ENCODE assay signal across 11 mouse cellular contexts in the genomic region with DNA sequence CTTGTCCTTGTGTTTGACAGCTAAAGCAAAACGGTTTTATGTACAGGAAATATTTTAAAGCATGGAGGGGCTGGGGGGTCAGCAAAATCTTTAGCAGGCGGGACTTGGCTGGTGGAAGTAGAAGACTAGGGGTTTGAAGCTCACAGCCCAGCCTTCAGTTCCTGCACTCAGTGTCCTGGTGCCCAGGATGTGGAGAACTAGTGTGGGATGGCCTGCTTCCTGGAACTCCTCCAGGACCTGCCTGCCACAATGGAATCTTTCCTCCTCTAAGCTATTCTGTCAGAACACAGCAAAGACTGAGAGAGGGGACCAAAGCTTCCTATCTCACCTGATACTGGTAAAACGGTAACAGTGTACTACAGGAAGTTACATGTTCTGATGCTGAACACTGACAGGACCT. TPM values are rescaled to one million over a fixed set of nuclear protein-coding genes. Genes with fewer than 3 reads are reported as not detected.
DNase-seq lines count a peak whose midpoint lies in the region; ATAC-seq and TF ChIP-seq lines count a peak whose summit lies in the region.
"Had no signal": no experiment of that assay in that cellular context is flagged by ENCODE, and none has a peak within 500 bp of the region (broad histone marks: within the 10 kb centered on the region; RNA-seq: fewer than 3 reads in every experiment).

No protein-coding gene starts in this region.

- no peak for TF ChIP-seq CTCF in lung, adult 2 months (IDR thresholded peaks at IDR 0.05; ENCODE audit: insufficient read depth, low read length)

- no peaks in the 10 kb centered on the region for H3K9me3 ChIP-seq in lung, embryonic 15.5 days
- H3K9me3 ChIP-seq: embryonic facial prominence, embryonic 15.5 days; liver, embryonic 13.5 days had no signal

- no peak overlapping the region for H3K4me2 ChIP-seq in lung, embryonic 15.5 days
- peak overlapping the region; percentile 25 for H3K4me2 ChIP-seq in myocyte (ENCODE audit: low read depth)
- H3K4me2 ChIP-seq: embryonic facial prominence, embryonic 15.5 days; liver, embryonic 13.5 days had no signal

- H3K4me1 ChIP-seq in lung, embryonic 15.5 days: peaks cover 44% of the 10 kb centered on the region
- peaks cover 4% of the 10 kb centered on the region for H3K4me1 ChIP-seq in lung, adult 2 months (ENCODE audit: control insufficient read depth, insufficient read depth, low read length)

- TF ChIP-seq POLR2A in lung, adult 2 months (IDR thresholded peaks at IDR 0.05; ENCODE audit: borderline replicate concordance, extremely low read depth, low read depth, low read length): no peak
- TF ChIP-seq POLR2A in myocyte (IDR thresholded peaks at IDR 0.05; ENCODE audit: insufficient read length, low read depth): no peak

- H3K4me3 ChIP-seq in lung, embryonic 15.5 days: no peak overlapping the region
- H3K4me3 ChIP-seq in lung, adult 2 months (replicated peaks; ENCODE audit: extremely low read depth, low read depth, low read length): no peak overlapping the region
- H3K4me3 ChIP-seq in myocyte: no peak overlapping the region
- H3K4me3 ChIP-seq: embryonic facial prominence, embryonic 15.5 days; liver, embryonic 13.5 days had no signal

- ATAC-seq in frontal cortex, adult (ENCODE audit: low TSS enrichment): peak; percentile 29; the same call in 1 of the 2 replicates
- peak; percentile 35; the same call in 1 of the 2 replicates for ATAC-seq in lung, embryonic 15.5 days (ENCODE audit: borderline replicate concordance, extremely low read depth, low FRiP score, low TSS enrichment)
- ATAC-seq in megakaryocyte, adult 5-6 weeks (ENCODE audit: poor library complexity, severe bottlenecking): no peak
- ATAC-seq in erythroid progenitor cell, adult 5-6 weeks (replicated peaks; ENCODE audit: low FRiP score, poor library complexity, severe bottlenecking): no peak
- ATAC-seq: midbrain, embryonic 16.5 days had no signal

- no peaks in the 10 kb centered on the region for H3K27me3 ChIP-seq in lung, embryonic 15.5 days
- no peaks in the 10 kb centered on the region for H3K27me3 ChIP-seq in myocyte (ENCODE audit: control insufficient read depth, insufficient read depth, insufficient read length)
- H3K27me3 ChIP-seq: embryonic facial prominence, embryonic 15.5 days; liver, embryonic 13.5 days had no signal

- H3K79me2 ChIP-seq in myocyte (ENCODE audit: control insufficient read depth, insufficient read depth): peaks cover 72% of the 10 kb centered on the region

- H3ac ChIP-seq in myocyte (ENCODE audit: control insufficient read depth, insufficient read length): no peak overlapping the region

- peak overlapping the region; percentile 36; the same call in 1 of the 2 replicates for H3K27ac ChIP-seq in lung, embryonic 15.5 days
- H3K27ac ChIP-seq: embryonic facial prominence, embryonic 15.5 days; liver, embryonic 13.5 days had no signal

- DNase-seq in frontal cortex, postnatal 36 days (ENCODE audit: low spot score in 2 of 2): no peak
- no peak for DNase-seq in lung, adult 2 months
- DNase-seq in cerebellum, postnatal 36 days: peak; percentile 62 to 64
- DNase-seq: liver, embryonic 13.5 days had no signal

- H3K36me3 ChIP-seq in lung, embryonic 15.5 days: no peaks in the 10 kb centered on the region
- H3K36me3 ChIP-seq in myocyte (ENCODE audit: control insufficient read depth, insufficient read depth): no peaks in the 10 kb centered on the region
- H3K36me3 ChIP-seq: embryonic facial prominence, embryonic 15.5 days; liver, embryonic 13.5 days had no signal

- WGBS in lung, embryonic 15.5 days: 57% methylated on average over 3 of the region's 3 CpGs
- WGBS in lung, adult 2 months: 38% methylated on average over 3 of the region's 3 CpGs

- H3K9ac ChIP-seq in lung, embryonic 15.5 days: no peak overlapping the region
- H3K9ac ChIP-seq: embryonic facial prominence, embryonic 15.5 days; liver, embryonic 13.5 days had no signal

TF ChIP-seq in myocyte, 11 proteins besides CTCF, POLR2A, EP300 and RAD21:
- no peak for TF ChIP-seq E2F4 (IDR thresholded peaks at IDR 0.05; ENCODE audit: insufficient read depth)
- no peak for TF ChIP-seq USF1 (IDR thresholded peaks at IDR 0.05; ENCODE audit: low read depth)
- no peak for TF ChIP-seq MYOD1 (IDR thresholded peaks at IDR 0.05; ENCODE audit: control insufficient read depth in 1 of 3, insufficient read length in 2 of 3, low read depth in 2 of 3)
- no peak for TF ChIP-seq SRF (IDR thresholded peaks at IDR 0.05; ENCODE audit: control insufficient read depth, insufficient read length, low read depth)
- no peak for TF ChIP-seq MAX (IDR thresholded peaks at IDR 0.05; ENCODE audit: low read depth)
- TF ChIP-seq MYOG (IDR thresholded peaks at IDR 0.05; ENCODE audit: control insufficient read depth in 1 of 3, insufficient read depth in 1 of 3, insufficient read length in 2 of 3, low read depth in 2 of 3): no peak
- no peak for TF ChIP-seq REST (IDR thresholded peaks at IDR 0.05; ENCODE audit: insufficient read depth, insufficient read length)
- no peak for TF ChIP-seq TCF3 (IDR thresholded peaks at IDR 0.05; ENCODE audit: insufficient read length, low read depth)
- TF ChIP-seq CEBPB (IDR thresholded peaks at IDR 0.05; ENCODE audit: insufficient read depth, poor library complexity, severe bottlenecking): no peak

RNA-seq across cellular contexts. Expression of a gene that starts 14.4 kb away (rescaled TPM):
- polyA plus RNA-seq in lung, embryonic 15.5 days (2015; fragmentation: Nextera tagmentation; extraction: Ambion mirVana): 21.0 and 21.4 TPM in 2 replicates
- polyA plus RNA-seq in lung, adult 2 months (2012; rRNA removed): 6.6 and 12.1 TPM in 2 replicates
- 11.3 TPM for polyA plus RNA-seq in myocyte (2012; fragmentation: generic; extraction: Trizol)
- 13.9 and 15.8 TPM in 2 replicates for total RNA-seq in megakaryocyte, adult 5-6 weeks (2015)
- total RNA-seq in megakaryocyte, adult 5-6 weeks (2017): 21.1 and 25.6 TPM in 2 replicates
- total RNA-seq in erythroid progenitor cell, adult 5-6 weeks (2015; ENCODE audit: low replicate concordance): under 0.01 and 0.36 TPM in 2 replicates
- total RNA-seq in erythroid progenitor cell, adult 5-6 weeks (2017; ENCODE audit: low replicate concordance): 0.45 TPM in 1 of 2 replicates, not detected in the other

Comparison
In these comparisons a context has a peak if more than half of its experiments do, and no peak if none do; other contexts are left out.
1. ATAC-seq: peak in frontal cortex, adult (single experiment) and lung, embryonic 15.5 days (single experiment); none in megakaryocyte, adult 5-6 weeks (single experiment) and erythroid progenitor cell, adult 5-6 weeks (single experiment).
2. DNase-seq: peak in cerebellum, postnatal 36 days (2 of 2); none in frontal cortex, postnatal 36 days (0 of 2) and lung, adult 2 months (single experiment).